Comparison of ENCODE assay signal across 20 mouse cellular contexts in genomic region chr5:137077187-137077586, GRCm38 (mm10). TPM values are rescaled to one million over a fixed set of nuclear protein-coding genes. Genes with fewer than 3 reads are reported as not detected.
DNase-seq lines count a peak whose midpoint lies in the region; TF ChIP-seq lines count a peak whose summit lies in the region.
"Had no signal": no experiment of that assay in that cellular context is flagged by ENCODE, and none has a peak within 500 bp of the region (broad histone marks: within the 10 kb centered on the region; RNA-seq: fewer than 3 reads in every experiment).

No protein-coding gene starts in this region.

- H3K9ac ChIP-seq in MEL (ENCODE audit: control insufficient read depth, low read depth, low read length, poor library complexity, severe bottlenecking), result no peak overlapping the region
- H3K9ac ChIP-seq: embryonic facial prominence, embryonic 12.5 days; hindbrain, embryonic 15.5 days; liver, embryonic 14.5 days; midbrain, embryonic 15.5 days had no signal

- H3K79me2 ChIP-seq in MEL (ENCODE audit: control insufficient read depth, insufficient read depth, low read length, poor library complexity) (no peaks in the 10 kb centered on the region), myocyte (ENCODE audit: control insufficient read depth, insufficient read depth) (no peaks in the 10 kb centered on the region)

- TF ChIP-seq EP300 in MEL (IDR thresholded peaks at IDR 0.05; ENCODE audit: low read depth in 1 of 2, low read length in 2 of 2), result no peak

- TF ChIP-seq POLR2A in kidney, adult 2 months (IDR thresholded peaks at IDR 0.05; ENCODE audit: low read depth, low read length), result no peak
- TF ChIP-seq POLR2A in MEL (IDR thresholded peaks at IDR 0.05; ENCODE audit: control insufficient read depth in 1 of 2, insufficient read depth in 1 of 2, low read depth in 1 of 2, low read length in 2 of 2, poor library complexity in 1 of 2) (no peak), myocyte (IDR thresholded peaks at IDR 0.05; ENCODE audit: insufficient read length, low read depth) (no peak)
- TF ChIP-seq POLR2A in thymus, adult 2 months (IDR thresholded peaks at IDR 0.05; ENCODE audit: control insufficient read depth, extremely low read depth, insufficient read depth, low read length, poor library complexity), result no peak

- 0 out of 2 replicates have a peak overlapping the region, but pooled peaks have one; percentile 19 for H3K27ac ChIP-seq in kidney, adult 2 months (ENCODE audit: insufficient read depth, low read depth, low read length)
- H3K27ac ChIP-seq in MEL (ENCODE audit: control insufficient read depth, low read depth, low read length), result peak overlapping the region; percentile 69; the same call in 1 of the 2 replicates
- no peak overlapping the region for H3K27ac ChIP-seq in thymus, adult 2 months (ENCODE audit: control insufficient read depth, insufficient read depth, low read length)
- H3K27ac ChIP-seq: embryonic facial prominence, embryonic 12.5 days; hindbrain, embryonic 15.5 days; liver, embryonic 14.5 days; midbrain, embryonic 15.5 days had no signal

- H3K9me3 ChIP-seq in MEL (replicated peaks; ENCODE audit: insufficient read depth, low read length), result no peaks in the 10 kb centered on the region
- H3K9me3 ChIP-seq: embryonic facial prominence, embryonic 12.5 days; hindbrain, embryonic 15.5 days; midbrain, embryonic 15.5 days had no signal

- no peak overlapping the region for H3K4me3 ChIP-seq in kidney, adult 2 months (ENCODE audit: insufficient read depth, low read depth, low read length)
- no peak overlapping the region for H3K4me3 ChIP-seq in MEL (ENCODE audit: control insufficient read depth in 1 of 2, insufficient read depth in 1 of 2, low read depth in 2 of 2, low read length in 2 of 2)
- no peak overlapping the region for H3K4me3 ChIP-seq in myocyte
- H3K4me3 ChIP-seq in thymus, adult 2 months (ENCODE audit: control insufficient read depth, insufficient read depth, low read length), result no peak overlapping the region
- H3K4me3 ChIP-seq: embryonic facial prominence, embryonic 12.5 days; hindbrain, embryonic 15.5 days; midbrain, embryonic 15.5 days had no signal

- no peaks in the 10 kb centered on the region for H3K36me3 ChIP-seq in kidney, adult 2 months (ENCODE audit: control insufficient read depth, insufficient read depth, low read length)
- H3K36me3 ChIP-seq in MEL (ENCODE audit: control insufficient read depth in 1 of 2, insufficient read depth in 2 of 2, low read length in 2 of 2), result peaks cover 0 to 15% of the 10 kb centered on the region in 2 experiments; a peak in 2 of 4 replicates
- no peaks in the 10 kb centered on the region for H3K36me3 ChIP-seq in myocyte (ENCODE audit: control insufficient read depth, insufficient read depth)
- H3K36me3 ChIP-seq in thymus, adult 2 months (ENCODE audit: control insufficient read depth, insufficient read depth, low read length), result no peaks in the 10 kb centered on the region
- H3K36me3 ChIP-seq: embryonic facial prominence, embryonic 12.5 days; hindbrain, embryonic 15.5 days; midbrain, embryonic 15.5 days had no signal

- TF ChIP-seq CTCF in kidney, adult 2 months (conservative IDR thresholded peaks at IDR 0.05; ENCODE audit: insufficient read depth, insufficient read length, low read depth, low read length), result no peak
- TF ChIP-seq CTCF in MEL (IDR thresholded peaks at IDR 0.05 in 2 of 3, conservative IDR thresholded peaks at IDR 0.05 in 1 of 3; ENCODE audit: control insufficient read depth in 1 of 3, insufficient read depth in 1 of 3, low read depth in 2 of 3, low read length in 3 of 3, poor library complexity in 1 of 3, severe bottlenecking in 1 of 3), result no peak
- no peak for TF ChIP-seq CTCF in thymus, adult 2 months (IDR thresholded peaks at IDR 0.05; ENCODE audit: borderline replicate concordance, control insufficient read depth, extremely low read depth, insufficient read depth, low read length, poor library complexity)

- DNase-seq in heart, adult 11 months, result peak; percentile 86
- no peak for DNase-seq in heart, postnatal 4 days
- DNase-seq in kidney, adult 2 months, result no peak
- no peak for DNase-seq in kidney, adult 11 months
- DNase-seq in MEL (ENCODE audit: low read depth, low spot score), result no peak
- DNase-seq in thymus, adult 2 months, result no peak
- no peak for DNase-seq in urinary bladder, postnatal 4 days (ENCODE audit: low spot score in 2 of 2)
- DNase-seq: cerebellum, adult 18-20 months; right cerebral cortex, postnatal 25 days; thymus, postnatal 4 days had no signal

- no peaks in the 10 kb centered on the region for H3K27me3 ChIP-seq in kidney, adult 2 months (replicated peaks; ENCODE audit: control insufficient read depth, insufficient read depth, low read length)
- H3K27me3 ChIP-seq in MEL (ENCODE audit: control insufficient read depth in 1 of 2, insufficient read depth in 2 of 2, low read length in 2 of 2) (no peaks in the 10 kb centered on the region), myocyte (ENCODE audit: control insufficient read depth, insufficient read depth, insufficient read length) (no peaks in the 10 kb centered on the region)
- H3K27me3 ChIP-seq in thymus, adult 2 months (ENCODE audit: control insufficient read depth, insufficient read depth, low read length), result no peaks in the 10 kb centered on the region
- H3K27me3 ChIP-seq: embryonic facial prominence, embryonic 12.5 days; hindbrain, embryonic 15.5 days; midbrain, embryonic 15.5 days had no signal

- no peak overlapping the region for H3ac ChIP-seq in myocyte (ENCODE audit: control insufficient read depth, insufficient read length)

- H3K4me2 ChIP-seq in myocyte (ENCODE audit: low read depth), result peak overlapping the region; percentile 73
- H3K4me2 ChIP-seq: embryonic facial prominence, embryonic 12.5 days; hindbrain, embryonic 15.5 days; midbrain, embryonic 15.5 days had no signal

- H3K4me1 ChIP-seq in kidney, adult 2 months (ENCODE audit: control insufficient read depth, insufficient read depth, low read length), result peaks cover 17% of the 10 kb centered on the region
- H3K4me1 ChIP-seq in MEL (ENCODE audit: control insufficient read depth in 1 of 2, insufficient read depth in 2 of 2, low read length in 2 of 2), result peaks cover 5 to 34% of the 10 kb centered on the region in 2 experiments; a peak in 3 of 4 replicates
- no peaks in the 10 kb centered on the region for H3K4me1 ChIP-seq in thymus, adult 2 months (replicated peaks; ENCODE audit: control insufficient read depth, insufficient read depth, low read length)

- 82% methylated on average over 7 of the region's 7 CpGs for WGBS in kidney, adult 2 months
- WGBS in thymus, adult 2 months, result 96% methylated on average over 7 of the region's 7 CpGs

- TF ChIP-seq RAD21 in MEL (IDR thresholded peaks at IDR 0.05; ENCODE audit: low read depth, low read length), result no peak

TF ChIP-seq in MEL, 35 proteins besides CTCF, POLR2A, EP300 and RAD21:
- no peak for TF ChIP-seq ETS1 (IDR thresholded peaks at IDR 0.05; ENCODE audit: low read depth, low read length)

TF ChIP-seq in myocyte, 11 proteins besides CTCF, POLR2A, EP300 and RAD21:
- TF ChIP-seq CEBPB (IDR thresholded peaks at IDR 0.05; ENCODE audit: insufficient read depth, poor library complexity, severe bottlenecking) (peak; percentile 74), MAX (IDR thresholded peaks at IDR 0.05; ENCODE audit: low read depth) (no peak)

RNA-seq across cellular contexts. Expression of gene Serpine1, which starts 5.1 kb away (rescaled TPM):
- total RNA-seq in heart, postnatal 4 days (2021), result 10 to 100 TPM; 13.4 to 14.0 TPM
- polyA plus RNA-seq in kidney, adult 2 months (2012; rRNA removed), result 1.1 and 2.1 TPM in 2 replicates
- total RNA-seq in MEL (2012; rRNA removed), result 0.04 and 0.13 TPM in 2 replicates
- polyA plus RNA-seq in MEL (2012; ENCODE audit: insufficient read depth in 1 of 2, insufficient read length in 2 of 2, low read depth in 1 of 2, low replicate concordance in 2 of 2, missing spikeins in 1 of 2) (under 1 TPM in 1 of 2 experiments, not detected in 1; 0.11 TPM), myocyte (2012; fragmentation: generic; extraction: Trizol) (17.6 TPM)
- polyA plus RNA-seq in thymus, adult 2 months (2012; rRNA removed), result 3.1 and 4.1 TPM in 2 replicates
- total RNA-seq: common myeloid progenitor, adult 5-6 weeks; megakaryocyte, adult 5-6 weeks had no signal
- polyA plus RNA-seq: neural tube, embryonic 11.5 days had no signal

RNA-seq across cellular contexts. Expression of gene Ap1s1, which starts 31.3 kb away (rescaled TPM):
- 10 to 100 TPM; 70.9 to 82.3 TPM for total RNA-seq in heart, postnatal 4 days (2021)
- polyA plus RNA-seq in kidney, adult 2 months (2012; rRNA removed), result 57.7 and 67.0 TPM in 2 replicates
- total RNA-seq in MEL (2012; rRNA removed), result 137 and 154 TPM in 2 replicates
- polyA plus RNA-seq in MEL (2012; ENCODE audit: insufficient read depth in 1 of 2, insufficient read length in 2 of 2, low read depth in 1 of 2, low replicate concordance in 2 of 2, missing spikeins in 1 of 2) (100 to 1,000 TPM; 211 to 218 TPM), myocyte (2012; fragmentation: generic; extraction: Trizol) (172 TPM)
- 44.1 and 51.9 TPM in 2 replicates for polyA plus RNA-seq in thymus, adult 2 months (2012; rRNA removed)

RNA-seq across cellular contexts. Expression of gene Trim56, which starts 38.8 kb away (rescaled TPM):
- total RNA-seq in heart, postnatal 4 days (2021), result 10 to 100 TPM; 15.7 to 15.9 TPM
- 10.2 and 14.4 TPM in 2 replicates for polyA plus RNA-seq in kidney, adult 2 months (2012; rRNA removed)
- total RNA-seq in MEL (2012; rRNA removed), result 19.7 and 21.8 TPM in 2 replicates
- polyA plus RNA-seq in MEL (2012; ENCODE audit: insufficient read depth in 1 of 2, insufficient read length in 2 of 2, low read depth in 1 of 2, low replicate concordance in 2 of 2, missing spikeins in 1 of 2) (10 to 100 TPM; 22.8 to 75.8 TPM), myocyte (2012; fragmentation: generic; extraction: Trizol) (5.9 TPM)
- polyA plus RNA-seq in thymus, adult 2 months (2012; rRNA removed), result 49.3 and 55.8 TPM in 2 replicates

RNA-seq across cellular contexts. Expression of gene Vgf, which starts 51.0 kb away (rescaled TPM):
- total RNA-seq in heart, postnatal 4 days (2021), result not detected
- 0.03 and 0.08 TPM in 2 replicates for polyA plus RNA-seq in kidney, adult 2 months (2012; rRNA removed)
- total RNA-seq in MEL (2012; rRNA removed), result 0.42 and 0.52 TPM in 2 replicates
- 1 to 10 TPM in 1 of 2 experiments, not detected in 1; 1.4 TPM for polyA plus RNA-seq in MEL (2012; ENCODE audit: insufficient read depth in 1 of 2, insufficient read length in 2 of 2, low read depth in 1 of 2, low replicate concordance in 2 of 2, missing spikeins in 1 of 2)
- polyA plus RNA-seq in myocyte (2012; fragmentation: generic; extraction: Trizol), result 0.04 TPM
- polyA plus RNA-seq in thymus, adult 2 months (2012; rRNA removed), result 0.58 and 1.0 TPM in 2 replicates
- total RNA-seq: common myeloid progenitor, adult 5-6 weeks; gastrocnemius, postnatal 36 days; megakaryocyte, adult 5-6 weeks had no signal
- polyA plus RNA-seq: limb, embryonic 11.5 days had no signal
